Mouse (Mus musculus) ovary, postnatal 14 days (tissue): ENCODE measurements around the gene Pwwp2a.

Experiments used
- DNase-seq: peaks from one replicate; pipeline ENCODE4 v3.0.0; 2022; ENCODE audit warnings: low spot score

Pwwp2a gene

DNA sequence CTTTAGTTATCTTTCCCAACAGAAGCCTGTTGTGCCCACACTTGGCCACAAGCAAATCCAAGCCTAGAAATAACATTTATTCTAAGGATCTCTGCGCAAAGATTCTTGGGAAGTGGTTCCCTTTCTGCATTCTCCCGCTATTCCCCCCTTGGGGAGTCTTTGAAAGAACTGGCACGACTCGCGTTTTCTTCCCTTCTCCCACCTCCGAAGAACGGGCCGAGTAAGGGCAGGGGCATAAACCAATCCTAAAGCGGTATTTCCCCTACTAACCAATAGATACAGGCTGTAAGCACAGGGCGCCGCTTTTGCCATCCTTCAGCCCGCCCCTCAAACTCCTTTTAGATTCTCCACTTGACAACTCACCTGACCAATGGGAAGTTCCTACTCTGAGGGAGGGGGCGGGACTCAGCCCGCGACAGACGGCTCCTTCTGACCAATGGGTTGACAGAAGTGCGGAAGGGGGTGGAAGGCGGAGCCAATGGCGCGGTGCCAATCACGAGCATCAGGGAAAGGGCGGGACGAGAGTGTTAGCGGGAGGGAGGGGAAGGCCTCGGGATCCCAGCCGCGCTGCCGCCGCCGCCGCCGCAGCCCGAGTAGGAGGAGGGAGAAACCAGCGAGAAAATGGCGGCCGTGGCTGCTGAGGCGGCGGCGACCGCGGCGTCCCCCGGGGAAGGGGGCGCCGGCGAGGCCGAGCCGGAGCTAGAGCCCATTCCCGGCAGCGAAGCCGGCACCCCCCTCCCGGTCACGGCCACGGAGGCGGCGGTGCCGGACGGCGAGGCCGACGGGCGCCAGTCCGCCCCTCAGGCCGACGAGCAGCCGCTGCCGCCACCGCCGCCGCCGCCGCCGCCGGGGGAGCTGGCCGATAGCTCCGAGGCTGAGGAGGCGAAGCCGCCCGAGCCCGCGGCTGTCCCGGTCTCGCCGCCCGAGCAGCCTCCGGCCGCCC, at the start of gene Pwwp2a:
TSS of gene Pwwp2a (plus strand) at position 527 of the 943 bp plus-strand sequence.
- DNase-seq = peak; percentile 99

DNA sequence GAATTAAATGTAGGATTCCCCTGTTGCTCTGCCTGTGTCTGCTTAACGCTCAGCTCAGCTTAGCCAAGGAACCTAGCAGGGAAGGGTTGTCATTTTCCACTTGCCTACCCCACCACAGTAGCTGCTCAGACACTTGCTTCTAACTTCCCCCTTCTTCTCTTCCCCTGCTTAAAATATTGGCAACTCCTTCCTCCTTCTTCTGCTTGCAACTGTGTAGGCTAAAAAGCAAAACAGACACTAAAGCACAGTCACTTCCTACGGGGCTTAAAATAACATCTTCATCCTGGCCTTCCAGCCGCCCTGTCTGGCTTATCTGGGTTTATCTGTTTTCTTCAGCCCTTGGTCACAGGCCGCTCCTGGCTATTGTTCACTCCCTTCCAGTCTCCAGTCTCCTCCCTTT, 49.2 kb upstream of the Pwwp2a start:
- no peak for DNase-seq

DNA sequence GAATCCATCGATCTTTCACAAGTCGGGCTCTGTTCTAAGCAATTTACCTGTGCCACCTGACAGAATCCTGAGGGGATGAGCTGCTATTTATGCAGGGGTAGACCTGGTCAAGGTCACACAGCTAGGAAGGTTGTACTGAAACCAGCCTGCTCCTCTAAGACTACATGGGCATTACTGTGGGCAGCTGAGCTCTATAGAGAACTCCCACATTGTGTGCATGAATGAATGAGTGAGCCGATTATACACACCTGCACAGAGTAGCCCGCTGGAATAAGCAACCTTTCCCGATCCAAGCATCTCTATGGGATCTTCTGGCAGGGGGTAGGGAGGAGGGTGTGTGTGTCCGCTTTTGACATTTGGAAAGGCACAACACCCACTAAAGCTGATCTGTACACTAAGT, 48.6 kb upstream of the Pwwp2a start:
- DNase-seq = no peak

DNA sequence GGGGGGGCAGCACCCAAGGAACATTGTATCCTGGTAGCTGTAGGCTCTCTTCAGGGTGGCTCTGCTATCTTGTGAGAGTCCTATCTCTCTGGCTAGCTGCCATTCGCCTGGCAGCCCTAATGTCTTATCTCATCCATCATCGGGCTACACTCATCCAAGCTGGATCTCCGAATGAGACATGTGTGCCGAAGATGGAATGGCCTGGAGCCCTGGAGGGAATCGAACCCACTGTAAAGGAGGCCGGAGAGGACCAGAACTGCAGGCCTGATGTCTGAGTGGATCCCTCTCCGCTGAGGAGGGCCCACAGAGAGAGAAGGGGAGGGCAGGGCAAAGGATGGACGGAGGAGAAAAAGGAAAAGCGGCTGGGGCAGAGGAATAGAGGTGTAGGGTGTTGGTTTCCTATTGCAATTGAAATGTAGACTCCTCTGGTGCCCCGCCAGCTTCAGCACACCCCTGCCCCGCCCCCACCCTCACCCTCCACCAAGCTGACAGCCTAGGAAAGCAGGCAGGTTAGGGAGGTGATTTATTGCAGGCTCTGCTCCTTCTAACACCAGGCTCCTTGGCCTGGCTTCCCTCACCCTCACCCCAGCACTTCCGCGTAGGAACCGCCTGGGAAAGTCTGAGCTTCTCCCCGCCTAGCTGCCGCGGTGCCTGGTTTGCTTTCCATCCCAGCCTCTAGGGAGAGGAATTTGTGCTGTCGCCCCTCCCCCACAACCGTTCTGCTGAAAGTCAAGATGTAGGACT, 48.0 kb upstream of the Pwwp2a start:
- DNase-seq = peak; percentile 54

DNA sequence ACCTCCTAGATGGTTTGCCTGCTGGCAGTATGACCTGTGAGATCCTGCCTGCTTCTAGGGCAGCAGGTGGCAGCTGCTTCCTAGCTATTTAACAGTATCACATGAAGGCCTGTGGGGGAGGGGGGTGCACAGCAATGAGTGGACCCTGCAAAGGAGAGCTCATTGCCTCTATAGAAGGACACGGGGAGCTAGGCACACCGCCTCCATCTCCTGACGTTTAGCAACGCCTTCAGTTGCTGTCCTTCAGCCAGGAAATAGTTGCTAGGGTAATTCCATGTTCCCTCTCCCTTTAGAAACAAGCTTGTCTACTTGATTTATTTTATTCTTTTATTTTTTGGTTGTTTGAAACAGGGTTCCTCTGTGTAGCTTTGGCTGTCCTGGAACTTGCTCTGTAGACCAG, 45.0 kb upstream of the Pwwp2a start:
- no peak for DNase-seq

DNA sequence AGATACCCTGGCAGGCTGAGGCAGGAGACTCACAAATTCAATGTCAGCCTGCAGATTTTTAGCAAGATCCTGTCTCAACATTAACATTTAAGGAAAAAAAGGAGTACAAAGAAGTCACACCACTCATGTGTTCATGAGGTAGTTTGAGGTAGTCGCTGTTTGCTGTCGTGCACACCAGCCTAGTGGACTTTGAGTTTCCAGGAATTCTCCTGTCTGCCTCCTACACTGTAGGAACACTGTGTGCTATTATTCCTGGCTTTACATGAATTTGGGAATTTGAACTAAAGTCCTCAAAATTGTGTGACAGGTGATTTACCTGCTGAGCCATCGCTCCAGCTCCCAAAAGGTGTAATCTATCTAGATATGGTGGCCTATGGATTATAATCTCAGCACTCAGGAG, 43.3 kb upstream of the Pwwp2a start:
- no peak for DNase-seq

DNA sequence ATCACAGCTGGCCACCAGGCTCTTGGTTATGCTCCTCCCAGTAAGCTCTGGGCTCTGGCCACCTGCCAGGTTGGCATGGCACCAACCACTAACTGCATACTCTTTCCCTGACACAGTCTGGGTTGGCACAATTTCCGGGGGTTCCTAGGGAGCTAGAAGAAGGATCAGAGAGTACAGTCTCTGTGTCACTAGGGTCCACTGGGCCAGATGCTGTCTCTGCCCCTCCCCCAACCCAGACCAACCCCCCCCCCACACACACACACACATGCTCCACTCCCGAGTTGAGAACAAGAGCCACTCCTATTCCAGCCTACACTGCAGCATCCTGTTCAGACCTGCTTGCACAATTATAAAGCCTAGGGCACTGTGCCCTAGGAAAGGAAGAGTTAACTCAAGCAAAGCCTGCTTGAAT, 38.6 kb upstream of the Pwwp2a start:
- peak; percentile 85 for DNase-seq

DNA sequence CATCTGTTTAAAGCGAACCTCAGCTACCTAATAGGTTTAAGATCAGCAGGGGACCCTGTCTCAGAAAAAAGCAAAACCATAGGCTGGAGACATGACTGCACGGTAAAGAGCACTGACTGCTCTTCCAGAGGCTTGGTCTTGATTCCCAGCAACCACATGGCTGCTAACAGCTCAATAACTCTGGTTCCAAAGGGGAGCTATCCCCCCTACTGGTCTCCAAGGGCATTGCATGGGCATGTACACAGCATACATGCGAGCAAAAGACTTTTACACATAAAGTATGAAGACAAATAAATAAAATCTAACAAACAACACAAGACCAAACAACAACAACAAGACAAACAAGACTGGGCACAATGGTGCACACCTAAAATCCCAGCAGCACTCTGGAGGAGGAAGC, 36.5 kb upstream of the Pwwp2a start:
- DNase-seq = no peak

DNA sequence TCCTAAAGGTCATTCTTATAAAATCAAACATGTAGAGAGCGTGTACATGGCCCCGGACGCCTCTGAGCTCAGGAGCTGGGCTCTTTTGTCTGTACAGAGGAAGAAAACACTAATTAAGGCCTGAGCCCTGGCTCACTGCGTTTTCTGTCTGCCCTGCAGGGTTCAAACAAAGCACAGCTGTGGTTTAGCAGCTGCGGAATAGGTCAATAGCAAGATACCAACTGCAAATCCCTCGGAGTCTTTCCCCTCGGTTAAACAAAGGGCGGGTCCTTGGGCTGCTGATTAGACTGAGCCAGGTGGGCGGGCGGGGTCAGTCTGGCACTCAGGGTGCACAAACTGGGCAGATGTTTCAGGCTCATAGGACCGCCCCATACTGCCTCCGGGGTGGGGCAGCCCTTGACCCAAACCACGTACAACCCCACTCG, 28.7 kb upstream of the Pwwp2a start:
- DNase-seq = no peak

DNA sequence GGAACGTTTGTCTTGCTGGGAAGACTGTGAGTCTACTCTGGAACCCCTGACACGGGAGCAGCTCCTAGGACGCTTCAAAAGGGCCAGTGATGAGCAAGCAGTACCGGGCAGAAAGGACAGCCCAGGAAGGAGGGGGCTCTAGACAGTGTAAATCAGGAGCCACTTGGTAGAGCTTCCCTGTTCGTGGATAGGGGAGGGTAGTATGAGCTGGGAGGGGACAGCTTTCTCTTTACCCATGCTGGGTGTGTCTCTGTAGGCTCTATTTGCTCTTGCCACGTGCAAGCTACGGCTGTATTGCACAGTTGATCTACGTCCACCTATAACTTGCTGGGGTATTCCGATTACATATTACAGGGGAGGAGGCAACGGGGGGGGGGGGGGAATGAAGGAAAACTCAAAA, 25.3 kb upstream of the Pwwp2a start:
- no peak for DNase-seq

DNA sequence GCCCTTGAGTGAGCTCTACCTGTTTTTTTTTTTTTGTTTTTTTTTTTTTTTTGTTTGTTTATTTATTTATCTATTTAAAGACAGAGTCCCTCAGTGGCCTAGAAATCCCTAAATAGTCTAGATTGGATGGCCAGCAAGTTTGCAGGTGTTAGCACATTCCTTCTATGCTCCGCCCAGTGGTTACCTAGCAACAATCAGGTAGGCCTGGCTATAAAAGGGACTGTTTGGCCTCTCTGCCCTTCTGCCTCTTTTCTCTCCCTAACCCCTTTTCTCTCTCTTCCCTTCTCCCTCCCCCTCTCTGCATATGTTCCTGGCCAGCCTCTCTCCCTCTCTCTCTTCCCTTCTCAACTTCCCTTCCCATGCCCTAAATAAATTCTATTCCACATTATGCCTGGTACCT, 23.8 kb upstream of the Pwwp2a start:
- no peak for DNase-seq

DNA sequence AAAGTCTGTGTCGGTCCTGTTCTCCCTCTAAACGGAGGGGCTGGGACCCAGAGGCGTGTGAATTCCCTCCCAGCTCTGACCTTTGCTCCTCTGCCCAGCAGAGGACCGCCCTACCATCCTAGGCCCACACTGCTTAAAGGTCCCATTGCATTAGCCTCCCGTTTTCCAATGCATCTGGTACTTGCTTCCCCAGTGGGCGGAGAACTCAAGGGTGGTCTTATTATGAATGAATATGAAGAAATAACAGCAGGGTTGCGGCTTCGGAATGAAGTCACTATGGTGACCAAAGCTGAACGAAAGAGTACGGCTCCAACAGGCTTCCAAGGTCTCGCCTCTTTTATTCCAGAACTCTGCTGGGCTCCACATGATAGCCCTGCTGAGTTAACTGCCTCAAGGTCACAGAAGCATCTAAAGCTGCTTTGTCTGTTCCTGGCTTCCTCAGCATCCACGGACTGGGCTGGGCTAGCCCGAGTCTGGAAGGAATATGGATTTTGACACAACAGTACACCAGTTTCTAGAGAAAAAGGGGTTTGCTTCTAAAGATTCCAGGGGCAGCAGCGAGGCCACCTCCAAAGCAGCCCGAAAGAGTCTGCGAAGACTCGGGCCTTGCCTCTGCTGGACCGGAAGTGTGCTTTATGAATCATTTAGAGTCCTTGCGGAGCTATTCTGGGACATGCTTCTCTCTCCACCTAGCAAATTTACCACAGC, 14.6 kb upstream of the Pwwp2a start:
- no peak for DNase-seq

DNA sequence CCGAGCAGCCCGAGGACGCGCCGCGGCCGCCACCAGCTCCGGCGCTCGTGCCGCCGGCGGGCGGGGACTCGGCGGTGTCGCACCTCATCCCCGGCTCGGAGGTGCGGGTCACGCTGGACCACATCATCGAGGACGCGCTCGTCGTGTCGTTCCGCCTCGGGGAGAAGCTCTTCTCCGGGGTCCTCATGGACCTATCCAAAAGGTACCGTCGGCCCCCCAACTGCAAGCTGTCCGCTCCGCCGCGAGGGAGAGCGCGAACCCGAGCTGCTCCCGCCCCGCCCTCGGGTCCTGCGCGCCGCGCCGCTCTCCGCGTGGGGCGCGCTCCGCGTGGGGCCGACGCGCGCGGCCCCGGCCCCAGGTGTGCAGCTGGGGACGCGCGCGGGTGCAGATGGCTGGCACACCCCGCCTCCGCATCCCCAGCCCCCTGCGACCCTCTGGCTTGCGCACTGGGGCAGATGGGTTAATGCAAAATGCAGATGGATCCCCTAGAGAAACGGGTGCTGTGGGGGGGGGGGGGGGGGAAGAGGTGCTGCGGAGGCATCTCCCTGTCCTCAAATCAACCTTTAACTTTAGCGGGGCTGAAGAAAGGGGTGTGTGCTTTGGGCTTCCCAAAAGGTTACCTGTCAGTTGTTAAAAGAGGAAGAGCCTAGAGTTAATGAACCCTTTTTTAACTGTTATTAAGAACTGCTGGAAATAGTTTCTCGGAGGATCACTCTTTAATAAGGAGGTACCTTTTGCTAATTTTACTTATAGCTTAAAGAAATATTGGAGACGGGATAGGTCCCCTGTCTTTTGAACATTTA, 818 bp downstream of the Pwwp2a start:
- peak; percentile 29 for DNase-seq

DNA sequence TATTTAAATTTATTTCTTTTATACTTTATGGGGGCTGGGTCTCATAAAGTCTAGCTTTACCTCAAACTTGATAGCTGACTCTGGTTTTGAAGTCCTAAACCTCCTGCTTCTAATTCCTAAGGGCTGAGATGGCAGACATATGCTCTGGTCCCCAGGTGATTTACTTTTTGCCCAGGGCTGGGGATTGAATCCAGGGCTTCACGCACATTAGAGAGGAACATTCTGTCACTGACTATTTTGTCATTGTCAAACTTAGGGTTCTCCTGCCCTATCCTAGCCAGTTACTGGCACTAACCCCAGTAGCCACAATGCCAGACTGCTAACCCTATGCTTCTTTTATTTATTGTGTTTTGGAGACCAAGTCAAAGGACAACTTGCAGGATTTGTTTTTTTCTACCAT, 7.1 kb downstream of the Pwwp2a start:
- no peak for DNase-seq

DNA sequence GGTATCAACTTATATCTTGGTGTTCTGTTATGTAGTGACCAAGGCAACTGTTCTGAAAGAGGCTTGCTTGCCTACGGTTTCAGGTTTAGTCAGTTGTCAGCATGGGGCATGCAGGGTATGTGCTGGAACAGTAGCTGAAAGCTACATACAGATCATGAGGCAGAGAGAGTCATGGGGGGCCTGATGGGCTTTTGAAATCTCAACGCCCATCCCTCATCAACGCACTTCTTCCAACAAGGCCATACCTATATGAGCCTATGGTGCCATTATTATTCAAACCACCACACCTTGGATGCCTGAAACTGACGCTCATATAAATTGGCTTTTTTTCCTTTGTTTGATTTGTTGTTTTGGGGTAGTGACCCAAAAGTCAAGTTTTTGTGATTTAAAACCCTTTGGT, 14.8 kb downstream of the Pwwp2a start:
- no peak for DNase-seq

DNA sequence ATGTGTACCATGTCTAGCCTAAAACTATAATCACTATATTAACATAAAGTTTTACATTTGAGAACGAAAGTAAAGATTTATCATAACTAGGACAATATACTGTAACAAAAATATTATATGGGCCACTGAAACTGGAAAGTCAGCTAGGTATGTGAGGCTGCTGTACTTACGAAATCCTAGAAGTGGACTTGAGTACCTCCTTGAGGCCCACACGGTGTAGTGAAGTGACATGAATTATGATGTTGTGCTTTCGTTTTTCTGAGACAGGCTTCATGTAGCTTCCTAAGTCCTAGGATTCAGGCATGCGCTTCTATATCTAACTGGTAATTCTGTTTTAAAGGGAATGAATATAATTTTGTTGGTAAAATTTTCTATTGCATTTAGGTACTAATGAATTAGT, 16.8 kb downstream of the Pwwp2a start:
- DNase-seq = no peak

DNA sequence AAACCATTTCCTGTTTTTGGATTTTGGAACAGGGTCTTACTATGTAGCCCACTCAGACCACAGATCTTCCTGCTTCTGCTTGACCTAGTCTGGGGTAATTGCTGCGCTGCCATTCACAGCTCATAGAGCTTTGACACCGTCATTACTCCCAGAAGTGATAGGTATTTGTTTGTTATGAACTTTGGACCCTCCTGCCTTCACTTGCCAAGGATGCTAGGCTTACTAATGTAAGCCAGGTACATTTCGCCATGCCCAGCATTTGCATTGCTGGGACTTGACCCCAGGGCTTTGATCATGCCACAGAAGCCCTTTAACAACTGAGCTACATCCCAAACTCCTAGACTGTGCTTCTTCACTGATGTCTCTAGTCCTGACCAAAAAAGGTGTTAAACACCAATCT, 18.5 kb downstream of the Pwwp2a start:
- no peak for DNase-seq

DNA sequence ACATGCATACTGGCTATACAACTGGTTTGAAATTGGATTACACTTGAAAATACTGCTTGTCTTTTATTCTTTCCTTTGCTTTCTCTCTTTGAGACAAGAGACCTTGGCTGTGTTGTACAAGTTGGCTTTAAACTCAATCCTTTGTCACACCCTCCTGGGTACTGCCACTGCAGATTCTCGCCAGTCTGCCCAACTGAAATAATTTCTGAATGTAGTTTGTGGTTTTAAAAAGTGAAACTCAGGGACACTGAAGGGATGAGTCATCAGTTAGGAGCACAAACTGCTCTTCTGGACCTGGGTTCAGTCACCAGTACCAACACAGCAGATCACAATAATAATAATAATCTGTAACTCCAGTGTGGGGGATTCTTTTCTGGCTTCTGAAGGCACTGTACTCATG, 21.8 kb downstream of the Pwwp2a start:
- no peak for DNase-seq

DNA sequence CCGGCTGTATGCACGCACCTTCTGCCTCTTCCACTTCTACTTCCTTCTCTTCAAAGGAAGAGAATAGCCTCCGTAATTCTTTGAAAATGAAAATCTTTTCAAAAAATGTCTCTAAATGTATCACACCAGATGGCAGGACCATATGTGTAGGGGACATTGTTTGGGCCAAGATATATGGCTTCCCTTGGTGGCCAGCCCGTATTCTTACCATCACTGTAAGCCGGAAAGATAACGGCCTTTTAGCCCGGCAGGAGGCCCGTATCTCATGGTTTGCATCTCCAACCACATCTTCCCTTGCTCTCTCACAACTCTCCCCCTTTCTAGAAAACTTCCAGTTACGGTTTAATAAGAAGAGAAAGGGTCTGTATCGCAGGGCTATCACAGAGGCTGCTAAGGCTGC, 24.0 kb downstream of the Pwwp2a start:
- DNase-seq = no peak

DNA sequence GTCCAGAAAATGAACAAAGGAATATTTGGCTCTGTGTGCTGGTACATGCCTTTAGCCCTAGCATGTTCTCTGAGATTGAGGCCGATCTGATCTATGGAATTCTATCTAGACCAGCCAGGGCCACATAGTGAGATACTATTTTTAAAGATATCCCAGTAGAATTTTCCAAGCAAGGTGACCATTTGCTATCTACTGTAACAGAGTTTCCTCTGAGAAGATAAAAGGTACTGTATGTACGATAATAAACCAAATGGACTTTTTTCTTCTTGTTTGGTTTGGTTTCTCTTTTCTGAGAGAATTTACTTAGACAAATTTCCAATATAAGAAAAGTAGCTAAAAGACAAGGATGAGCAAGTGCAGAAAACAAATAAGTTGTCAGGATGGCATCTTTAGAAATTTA, 26.6 kb downstream of the Pwwp2a start:
- DNase-seq = no peak

DNA sequence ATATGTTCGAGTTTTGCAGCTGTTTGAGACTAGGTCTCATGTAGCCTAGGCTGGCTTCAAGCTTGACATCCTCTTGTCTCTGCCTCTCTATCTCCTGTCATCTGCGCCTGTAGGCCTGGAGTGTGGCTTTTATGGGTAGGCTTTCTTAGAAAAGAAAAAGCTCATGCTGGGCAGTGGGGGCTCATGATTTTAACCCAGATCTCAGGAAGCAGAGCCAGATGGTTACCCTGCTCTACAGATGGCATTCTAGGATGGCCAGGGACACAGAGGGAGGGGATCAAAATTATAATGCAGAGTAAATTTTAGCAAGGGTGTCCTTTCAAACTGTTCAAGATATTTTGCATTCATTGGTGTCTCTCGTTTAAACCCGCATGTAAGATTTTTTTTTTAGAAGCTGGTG, 30.4 kb downstream of the Pwwp2a start:
- DNase-seq = no peak

DNA sequence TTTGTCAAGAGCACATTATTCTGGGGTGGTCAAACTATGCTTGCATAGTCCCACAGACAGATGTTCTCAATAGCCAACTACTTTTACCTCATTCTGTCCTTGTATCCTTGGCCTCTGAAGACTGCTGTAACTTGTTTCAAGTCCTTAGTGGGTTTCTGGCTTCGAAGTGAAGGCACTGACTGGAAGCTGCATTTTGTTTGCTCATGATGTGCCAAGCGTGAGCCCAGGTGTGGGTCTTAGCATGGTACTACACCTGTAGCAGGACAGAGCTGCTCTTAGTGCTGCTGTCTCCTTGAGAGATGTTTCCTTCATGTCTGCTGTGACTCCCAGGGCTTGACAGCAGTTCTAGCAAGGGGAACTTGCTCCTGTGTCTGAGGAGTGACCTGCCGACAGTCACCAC, 41.6 kb downstream of the Pwwp2a start:
- DNase-seq = no peak
